Comparison of ENCODE assay signal across 12 mouse cellular contexts in genomic region chr1:168307275-168308182, GRCm38 (mm10).
DNase-seq lines count a peak whose midpoint lies in the region; ATAC-seq lines count a peak whose summit lies in the region.
"Had no signal": no experiment of that assay in that cellular context is flagged by ENCODE, and none has a peak within 500 bp of the region (broad histone marks: within the 10 kb centered on the region; RNA-seq: fewer than 3 reads in every experiment).

No protein-coding gene starts in this region.

- DNase-seq in lung, postnatal 4 days: no peak
- DNase-seq in c-Kit-positive CD71-positive TER-119-positive erythroid progenitor cells, embryonic 14.5 days (ENCODE audit: low spot score): peak; percentile 48
- DNase-seq in embryo, embryonic 10 days (ENCODE audit: low spot score): no peak
- DNase-seq in adrenal gland, postnatal 4 days (ENCODE audit: low spot score in 2 of 2): no peak
- DNase-seq: cerebellum, adult 18-20 months; gastrocnemius, postnatal 14 days; kidney, postnatal 25 days; lung, postnatal 10 days had no signal

- H3K4me2 ChIP-seq in lung, embryonic 15.5 days: no peak overlapping the region
- H3K4me2 ChIP-seq in hindbrain, embryonic 12.5 days (replicated peaks): no peak overlapping the region
- H3K4me2 ChIP-seq: embryonic facial prominence, embryonic 13.5 days had no signal

- ATAC-seq in lung, embryonic 15.5 days (ENCODE audit: borderline replicate concordance, extremely low read depth, low FRiP score, low TSS enrichment): 0 out of 2 replicates have a peak, but pooled peaks have one; percentile 23
- ATAC-seq in hindbrain, embryonic 12.5 days (ENCODE audit: low FRiP score): no peak
- ATAC-seq in megakaryocyte-erythroid progenitor cell, adult 5-6 weeks (replicated peaks; ENCODE audit: low FRiP score, low TSS enrichment, poor library complexity, severe bottlenecking): peak; percentile 87

- WGBS in lung, embryonic 15.5 days: 50% methylated on average over 14 of the region's 14 CpGs
- 68% methylated on average over 14 of the region's 14 CpGs for WGBS in hindbrain, embryonic 12.5 days

- H3K4me1 ChIP-seq in lung, embryonic 15.5 days: peaks cover 25% of the 10 kb centered on the region
- H3K4me1 ChIP-seq in hindbrain, embryonic 12.5 days: peaks cover 39% of the 10 kb centered on the region

- no peak overlapping the region for H3K4me3 ChIP-seq in lung, embryonic 15.5 days
- no peak overlapping the region for H3K4me3 ChIP-seq in hindbrain, embryonic 12.5 days
- H3K4me3 ChIP-seq: embryonic facial prominence, embryonic 13.5 days had no signal

- H3K36me3 ChIP-seq in lung, embryonic 15.5 days: no peaks in the 10 kb centered on the region
- no peaks in the 10 kb centered on the region for H3K36me3 ChIP-seq in hindbrain, embryonic 12.5 days

- H3K27ac ChIP-seq in lung, embryonic 15.5 days: 0 out of 2 replicates have a peak overlapping the region, but pooled peaks have one; percentile 15
- 0 out of 2 replicates have a peak overlapping the region, but pooled peaks have one; percentile 17 for H3K27ac ChIP-seq in hindbrain, embryonic 12.5 days
- H3K27ac ChIP-seq: embryonic facial prominence, embryonic 13.5 days had no signal

- no peak overlapping the region for H3K9ac ChIP-seq in lung, embryonic 15.5 days
- no peak overlapping the region for H3K9ac ChIP-seq in hindbrain, embryonic 12.5 days
- H3K9ac ChIP-seq: embryonic facial prominence, embryonic 13.5 days had no signal

- no peaks in the 10 kb centered on the region for H3K27me3 ChIP-seq in lung, embryonic 15.5 days
- H3K27me3 ChIP-seq in hindbrain, embryonic 12.5 days: no peaks in the 10 kb centered on the region
- H3K27me3 ChIP-seq: embryonic facial prominence, embryonic 13.5 days had no signal

- no peaks in the 10 kb centered on the region for H3K9me3 ChIP-seq in lung, embryonic 15.5 days
- H3K9me3 ChIP-seq in hindbrain, embryonic 12.5 days (replicated peaks): no peaks in the 10 kb centered on the region
- H3K9me3 ChIP-seq: embryonic facial prominence, embryonic 13.5 days had no signal
